Mouse (Mus musculus) lung, embryonic 16.5 days (tissue): ENCODE data around the gene Fbxw10. TPM values are rescaled to one million over a fixed set of nuclear protein-coding genes. Genes with fewer than 3 reads are reported as not detected.

Experiments
- ATAC-seq: fragments of 200-750 bp; cut with Nextera tagmentation; 2 replicates; pipeline ENCODE4 v1.8.0; 2017; ENCODE audit warnings: low read depth, mild to moderate bottlenecking, moderate library complexity
- H3K27ac ChIP-seq: fragments of 300-500 bp; sonication (generic); 2 replicates; pipeline ENCODE4 v1.5.1; 2014; ENCODE audit warnings: mild to moderate bottlenecking, control low read depth, low read length
- H3K27me3 ChIP-seq: fragments of 300-500 bp; sonication (generic); 2 replicates; pipeline ENCODE4 v1.6.1; 2014; ENCODE audit warnings: low read depth, low read length, mixed read lengths; ENCODE audit not compliant: control insufficient read depth, insufficient read depth
- H3K36me3 ChIP-seq: fragments of 300-500 bp; sonication (generic); 2 replicates; pipeline ENCODE4 v1.6.1; 2014; ENCODE audit warnings: low read length; ENCODE audit not compliant: control insufficient read depth, insufficient read depth
- H3K4me1 ChIP-seq: fragments of 300-500 bp; sonication (generic); replicated peaks from 2 replicates; pipeline ENCODE4 v1.6.1; 2014; ENCODE audit warnings: low read length, mixed read lengths; ENCODE audit not compliant: control insufficient read depth, insufficient read depth
- H3K4me2 ChIP-seq: fragments of 300-500 bp; sonication (generic); 2 replicates; pipeline ENCODE4 v1.6.1; 2014; ENCODE audit warnings: low read depth, low read length, control low read depth
- H3K4me3 ChIP-seq: fragments of 300-500 bp; sonication (generic); 2 replicates; pipeline ENCODE4 v1.5.1; 2014; ENCODE audit warnings: mild to moderate bottlenecking, low read length, control low read depth
- H3K9ac ChIP-seq: fragments of 300-500 bp; sonication (generic); 2 replicates; pipeline ENCODE4 v1.6.1; 2014; ENCODE audit warnings: low read length, control low read depth
- H3K9me3 ChIP-seq: fragments of 300-500 bp; sonication (generic); 2 replicates; pipeline ENCODE4 v1.6.1; 2016; ENCODE audit warnings: low read length; ENCODE audit not compliant: control insufficient read depth
- WGBS: fragments of 180-500 bp; shearing (Covaris S2); extraction: QIAGEN DNeasy Blood & Tissue Kit; methylation state at CpG from one replicate; pipeline ENCODE4 v1.1.7; 2014; 5-methylcytosine and 5-hydroxymethylcytosine counted together
- polyA plus RNA-seq: library from polyadenylated mRNA; unstranded; fragments of >200 nt; fragmentation: Nextera tagmentation; extraction: Ambion mirVana; gene quantifications from 2 replicates; pipeline ENCODE4 v1.2.1, GENCODE M21; 2015

Gene Fbxw10
- polyA plus RNA-seq, 1 experiment from 2014 or later, result 0.40 TPM

GRCm38 (mm10) chr11:62911362-62911761 lies 64.5 kb downstream of the Fbxw10 start:
- Histone ChIP-seq H3K9me3 (no peaks in the 10 kb centered on the region), H3K9ac (peak overlapping the region; percentile 25; the same call in 1 of the 2 replicates), H3K4me2 (no peak overlapping the region), H3K27ac (no peak overlapping the region), H3K4me3 (no peak overlapping the region), H3K4me1 (peaks cover 12% of the 10 kb centered on the region; the same call in 1 of the 2 replicates), H3K27me3 (no peaks in the 10 kb centered on the region), H3K36me3 (no peaks in the 10 kb centered on the region)
- ATAC-seq, result peak; percentile 64
- 52% methylated on average over 8 of the region's 8 CpGs for WGBS

- no peak overlapping the region for H3K27ac ChIP-seq
- H3K27me3 ChIP-seq, result no peaks in the 10 kb centered on the region
- no peak overlapping the region for H3K9ac ChIP-seq
- H3K4me2 ChIP-seq, result no peak overlapping the region
- H3K4me3 ChIP-seq, result no peak overlapping the region
- H3K4me1 ChIP-seq, result peaks cover 18% of the 10 kb centered on the region
- 90% methylated on average over 2 of the region's 2 CpGs for WGBS
- no peak for ATAC-seq
- no peaks in the 10 kb centered on the region for H3K36me3 ChIP-seq
- H3K9me3 ChIP-seq, result no peaks in the 10 kb centered on the region
Observed at GRCm38 (mm10) chr11:62913141-62913540, 66.3 kb downstream of the Fbxw10 start.

- no peak overlapping the region for H3K27ac ChIP-seq
- no peaks in the 10 kb centered on the region; the same call in 1 of the 2 replicates for H3K9me3 ChIP-seq
- H3K27me3 ChIP-seq, result no peaks in the 10 kb centered on the region
- H3K4me3 ChIP-seq, result no peak overlapping the region
- H3K4me1 ChIP-seq, result peaks cover 18% of the 10 kb centered on the region
- H3K36me3 ChIP-seq, result no peaks in the 10 kb centered on the region
- no peak overlapping the region for H3K9ac ChIP-seq
- ATAC-seq, result no peak
- WGBS, result 51% methylated on average over 6 of the region's 6 CpGs
- no peak overlapping the region for H3K4me2 ChIP-seq
Observed at GRCm38 (mm10) chr11:62914532-62914931, 67.7 kb downstream of the Fbxw10 start.

- H3K27me3 ChIP-seq, result no peaks in the 10 kb centered on the region
- WGBS, result 44% methylated on average over 2 of the region's 2 CpGs
- peak overlapping the region; percentile 39; the same call in 1 of the 2 replicates for H3K27ac ChIP-seq
- H3K9ac ChIP-seq, result no peak overlapping the region
- no peaks in the 10 kb centered on the region for H3K36me3 ChIP-seq
- no peaks in the 10 kb centered on the region; the same call in 1 of the 2 replicates for H3K9me3 ChIP-seq
- ATAC-seq, result peak; percentile 83
- H3K4me3 ChIP-seq, result no peak overlapping the region
- H3K4me1 ChIP-seq, result peaks cover 18% of the 10 kb centered on the region
- H3K4me2 ChIP-seq, result no peak overlapping the region
Observed at GRCm38 (mm10) chr11:62915486-62915885, 68.6 kb downstream of the Fbxw10 start.

- 8% methylated on average over 2 of the region's 2 CpGs for WGBS
- no peaks in the 10 kb centered on the region for H3K27me3 ChIP-seq
- H3K36me3 ChIP-seq, result no peaks in the 10 kb centered on the region
- H3K27ac ChIP-seq, result no peak overlapping the region
- no peak overlapping the region for H3K9ac ChIP-seq
- no peak overlapping the region for H3K4me2 ChIP-seq
- no peaks in the 10 kb centered on the region; the same call in 1 of the 2 replicates for H3K9me3 ChIP-seq
- H3K4me1 ChIP-seq, result peaks cover 20% of the 10 kb centered on the region
- H3K4me3 ChIP-seq, result no peak overlapping the region
- ATAC-seq, result no peak
Observed at GRCm38 (mm10) chr11:62916765-62917164, 69.9 kb downstream of the Fbxw10 start.

GRCm38 (mm10) chr11:62919946-62920742 lies 73.3 kb downstream of the Fbxw10 start:
- 55% methylated on average over 6 of the region's 6 CpGs for WGBS
- no peaks in the 10 kb centered on the region for H3K36me3 ChIP-seq
- H3K4me2 ChIP-seq, result peak overlapping the region; percentile 50
- H3K9me3 ChIP-seq, result no peaks in the 10 kb centered on the region; the same call in 1 of the 2 replicates
- no peak for ATAC-seq
- no peak overlapping the region for H3K9ac ChIP-seq
- H3K27ac ChIP-seq, result peak overlapping the region; percentile 17; the same call in 1 of the 2 replicates
- H3K4me3 ChIP-seq, result no peak overlapping the region
- H3K27me3 ChIP-seq, result no peaks in the 10 kb centered on the region
- H3K4me1 ChIP-seq, result peaks cover 19% of the 10 kb centered on the region

- peak; percentile 0; the same call in 1 of the 2 replicates for ATAC-seq
- Histone ChIP-seq H3K4me1 (peaks cover 19% of the 10 kb centered on the region), H3K27ac (peak overlapping the region; percentile 17; the same call in 1 of the 2 replicates), H3K36me3 (no peaks in the 10 kb centered on the region), H3K9ac (no peak overlapping the region), H3K4me3 (peak overlapping the region; percentile 35), H3K27me3 (no peaks in the 10 kb centered on the region), H3K4me2 (peak overlapping the region; percentile 50), H3K9me3 (no peaks in the 10 kb centered on the region; the same call in 1 of the 2 replicates)
- WGBS, result 13% methylated on average over 6 of the region's 6 CpGs
Observed at GRCm38 (mm10) chr11:62920743-62921050, 73.8 kb downstream of the Fbxw10 start.

GRCm38 (mm10) chr11:62921052-62921977 lies 74.4 kb downstream of the Fbxw10 start:
- Histone ChIP-seq H3K27ac (peak overlapping the region; percentile 95), H3K9me3 (no peaks in the 10 kb centered on the region; the same call in 1 of the 2 replicates), H3K36me3 (no peaks in the 10 kb centered on the region), H3K4me3 (peak overlapping the region; percentile 35), H3K9ac (peak overlapping the region; percentile 58), H3K27me3 (no peaks in the 10 kb centered on the region), H3K4me1 (peaks cover 15% of the 10 kb centered on the region), H3K4me2 (peak overlapping the region; percentile 50)
- WGBS, result 13% methylated on average over 25 of the region's 25 CpGs
- peak; percentile 90 for ATAC-seq
